Mouse (Mus musculus): ENCODE results near the gene Nelfcd. TPM values are rescaled to one million over a fixed set of nuclear protein-coding genes. Genes with fewer than 3 reads are reported as not detected.
A peak's percentile ranks its signal among the peaks of the same experiment; 100 is the strongest.

Gene Nelfcd
- polyA plus RNA-seq, 1 experiment from 2014 or later = 144 TPM

DNA sequence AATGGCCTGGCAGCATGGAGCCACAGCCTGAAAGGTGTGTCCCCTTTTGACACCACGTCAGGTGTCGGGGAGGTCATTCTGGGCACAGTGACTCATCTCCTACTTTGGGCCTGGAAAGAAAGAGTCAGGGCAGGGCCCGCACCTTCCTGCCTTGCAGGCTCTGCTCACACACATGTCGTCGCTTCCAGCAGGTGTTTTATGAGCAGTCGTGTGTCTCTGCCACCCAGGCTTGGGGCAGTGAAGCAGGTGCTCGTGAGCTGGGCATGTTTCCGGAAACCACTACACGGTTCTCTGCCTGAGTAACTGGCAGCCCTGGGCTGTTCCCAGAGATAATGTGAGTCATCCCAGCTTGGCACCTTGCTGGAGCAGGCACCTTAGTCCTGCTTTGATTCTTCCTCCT, 26.9 kb downstream of the Nelfcd start:
- no peaks in the 10 kb centered on the region for H3K27me3 ChIP-seq (ENCODE audit: insufficient read depth, low read length)
- no peak overlapping the region for H3K4me3 ChIP-seq (ENCODE audit: low read depth, low read length)
- DNase-seq = no peak
- 53% methylated on average over 9 of the region's 9 CpGs for WGBS
- H3K36me3 ChIP-seq (ENCODE audit: insufficient read depth) = no peaks in the 10 kb centered on the region
- H3K9me3 ChIP-seq (ENCODE audit: low read depth, low read length) = no peaks in the 10 kb centered on the region
- no peak overlapping the region for H3K9ac ChIP-seq
- no peak overlapping the region for H3K4me2 ChIP-seq
- H3K27ac ChIP-seq (ENCODE audit: low read depth) = peak overlapping the region; percentile 79
- ATAC-seq (ENCODE audit: insufficient read depth) = no peak
- peaks cover 28% of the 10 kb centered on the region for H3K4me1 ChIP-seq (ENCODE audit: insufficient read depth)
- TF ChIP-seq CTCF (IDR thresholded peaks at IDR 0.05; ENCODE audit: low read depth) = no peak

DNA sequence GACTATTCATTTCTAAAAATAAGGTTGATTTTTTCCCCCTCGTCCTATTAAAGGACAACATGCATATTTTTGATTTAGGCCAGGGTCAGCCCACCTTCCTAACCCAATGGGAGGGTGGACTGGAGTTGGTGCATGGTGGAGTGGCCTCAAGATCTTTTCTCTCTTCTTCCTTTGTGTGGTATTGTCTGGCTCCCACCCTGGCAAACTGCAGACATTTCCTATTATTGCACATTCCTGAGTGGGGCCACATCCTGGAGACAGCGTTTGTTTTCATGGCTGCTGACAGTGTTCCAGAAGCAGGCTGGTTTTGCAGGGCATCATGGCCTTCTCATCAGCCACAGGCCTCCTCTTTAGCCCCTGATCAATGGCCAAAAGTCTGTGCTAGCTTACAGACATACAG, 27.4 kb downstream of the Nelfcd start:
- Histone ChIP-seq H3K4me2 (no peak overlapping the region), H3K27me3 (ENCODE audit: insufficient read depth, low read length) (no peaks in the 10 kb centered on the region), H3K4me1 (ENCODE audit: insufficient read depth) (peaks cover 25% of the 10 kb centered on the region), H3K27ac (ENCODE audit: low read depth) (peak overlapping the region; percentile 79), H3K4me3 (ENCODE audit: low read depth, low read length) (no peak overlapping the region), H3K36me3 (ENCODE audit: insufficient read depth) (no peaks in the 10 kb centered on the region), H3K9ac (no peak overlapping the region), H3K9me3 (ENCODE audit: low read depth, low read length) (no peaks in the 10 kb centered on the region)
- DNase-seq (peak; percentile 21), ATAC-seq (ENCODE audit: insufficient read depth) (no peak)
- 42% methylated on average over 2 of the region's 2 CpGs for WGBS
- no peak for TF ChIP-seq CTCF (IDR thresholded peaks at IDR 0.05; ENCODE audit: low read depth)

DNA sequence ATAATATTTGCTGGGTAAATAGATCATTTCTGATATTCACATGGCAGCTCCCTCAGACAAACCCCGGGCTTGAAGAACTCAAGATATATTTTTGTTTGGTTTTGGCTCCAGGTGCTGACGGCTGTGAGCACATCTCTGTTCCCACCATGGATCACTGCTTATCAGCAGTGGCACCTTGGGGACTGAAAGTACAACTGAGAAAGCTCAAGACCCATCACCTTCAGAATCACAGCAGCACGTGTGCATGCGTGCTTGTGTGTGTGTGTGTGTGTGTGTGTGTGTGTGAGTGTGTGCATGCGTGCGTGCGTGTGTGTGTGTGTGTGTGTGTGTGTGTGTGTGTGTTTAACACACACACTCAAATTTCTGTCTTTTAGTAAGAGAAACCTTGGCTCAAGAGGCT, 28.8 kb downstream of the Nelfcd start:
- Histone ChIP-seq H3K9ac (no peak overlapping the region), H3K9me3 (ENCODE audit: low read depth, low read length) (no peaks in the 10 kb centered on the region), H3K27me3 (ENCODE audit: insufficient read depth, low read length) (no peaks in the 10 kb centered on the region), H3K4me2 (no peak overlapping the region), H3K36me3 (ENCODE audit: insufficient read depth) (no peaks in the 10 kb centered on the region), H3K27ac (ENCODE audit: low read depth) (no peak overlapping the region), H3K4me1 (ENCODE audit: insufficient read depth) (peaks cover 16% of the 10 kb centered on the region; the same call in 1 of the 2 replicates), H3K4me3 (ENCODE audit: low read depth, low read length) (no peak overlapping the region)
- no peak for TF ChIP-seq CTCF (IDR thresholded peaks at IDR 0.05; ENCODE audit: low read depth)
- WGBS = 60% methylated on average over 7 of the region's 7 CpGs
- no peak for ATAC-seq (ENCODE audit: insufficient read depth)
- DNase-seq = no peak

DNA sequence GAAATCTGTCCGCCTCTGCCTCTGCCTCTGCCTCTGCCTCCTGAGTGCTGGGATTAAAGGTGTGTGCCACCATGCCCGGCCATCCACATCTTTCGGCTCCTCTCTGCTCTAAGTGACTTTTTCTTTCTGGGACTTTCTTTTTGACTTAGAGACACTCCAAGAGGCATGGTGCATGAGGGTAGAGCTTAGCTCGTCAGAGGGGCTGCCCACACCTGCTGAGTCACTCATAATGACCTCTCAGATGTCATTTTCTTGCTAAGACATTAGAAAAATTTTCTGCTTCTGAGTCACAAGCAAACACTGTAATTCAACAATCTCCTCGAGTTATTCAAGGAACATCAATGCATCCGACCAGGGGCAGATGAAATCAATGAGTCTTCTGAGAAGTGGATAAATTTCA, 29.4 kb downstream of the Nelfcd start:
- no peaks in the 10 kb centered on the region for H3K27me3 ChIP-seq (ENCODE audit: insufficient read depth, low read length)
- no peak for TF ChIP-seq CTCF (IDR thresholded peaks at IDR 0.05; ENCODE audit: low read depth)
- no peaks in the 10 kb centered on the region for H3K9me3 ChIP-seq (ENCODE audit: low read depth, low read length)
- H3K9ac ChIP-seq = no peak overlapping the region
- WGBS = 73% methylated on average over 6 of the region's 6 CpGs
- no peak overlapping the region for H3K27ac ChIP-seq (ENCODE audit: low read depth)
- H3K4me2 ChIP-seq = no peak overlapping the region
- peaks cover 12% of the 10 kb centered on the region; the same call in 1 of the 2 replicates for H3K4me1 ChIP-seq (ENCODE audit: insufficient read depth)
- DNase-seq (no peak), ATAC-seq (ENCODE audit: insufficient read depth) (no peak)
- H3K36me3 ChIP-seq (ENCODE audit: insufficient read depth) = no peaks in the 10 kb centered on the region
- H3K4me3 ChIP-seq (ENCODE audit: low read depth, low read length) = no peak overlapping the region

DNA sequence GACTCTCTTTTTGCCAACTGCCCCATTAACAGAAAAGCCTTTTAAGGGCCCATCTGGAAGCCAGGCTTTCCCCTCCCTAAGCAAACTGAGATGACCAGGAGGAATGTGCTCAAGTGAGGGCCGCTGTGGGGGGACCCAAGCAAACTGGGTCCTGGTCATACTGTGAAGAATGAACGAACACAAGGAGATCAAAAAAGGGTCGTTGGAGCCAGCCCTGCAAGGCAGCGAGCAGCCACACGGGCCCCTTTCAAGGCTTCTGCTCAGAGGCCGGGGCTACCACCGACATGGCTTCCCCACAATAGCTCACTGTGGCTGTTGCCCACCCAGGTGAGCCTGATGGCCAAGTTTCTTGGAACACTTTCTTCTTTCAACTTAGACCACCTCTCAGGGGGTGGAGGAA, 30.9 kb downstream of the Nelfcd start:
- ATAC-seq (ENCODE audit: insufficient read depth) (no peak; the same call in 1 of the 2 replicates), DNase-seq (no peak)
- Histone ChIP-seq H3K9ac (no peak overlapping the region), H3K9me3 (ENCODE audit: low read depth, low read length) (no peaks in the 10 kb centered on the region), H3K4me3 (ENCODE audit: low read depth, low read length) (no peak overlapping the region), H3K4me1 (ENCODE audit: insufficient read depth) (peaks cover 10% of the 10 kb centered on the region; the same call in 1 of the 2 replicates), H3K36me3 (ENCODE audit: insufficient read depth) (no peaks in the 10 kb centered on the region), H3K27ac (ENCODE audit: low read depth) (peak overlapping the region; percentile 6; the same call in 1 of the 2 replicates), H3K27me3 (ENCODE audit: insufficient read depth, low read length) (no peaks in the 10 kb centered on the region), H3K4me2 (no peak overlapping the region)
- 41% methylated on average over 7 of the region's 7 CpGs for WGBS
- TF ChIP-seq CTCF (IDR thresholded peaks at IDR 0.05; ENCODE audit: low read depth) = no peak

DNA sequence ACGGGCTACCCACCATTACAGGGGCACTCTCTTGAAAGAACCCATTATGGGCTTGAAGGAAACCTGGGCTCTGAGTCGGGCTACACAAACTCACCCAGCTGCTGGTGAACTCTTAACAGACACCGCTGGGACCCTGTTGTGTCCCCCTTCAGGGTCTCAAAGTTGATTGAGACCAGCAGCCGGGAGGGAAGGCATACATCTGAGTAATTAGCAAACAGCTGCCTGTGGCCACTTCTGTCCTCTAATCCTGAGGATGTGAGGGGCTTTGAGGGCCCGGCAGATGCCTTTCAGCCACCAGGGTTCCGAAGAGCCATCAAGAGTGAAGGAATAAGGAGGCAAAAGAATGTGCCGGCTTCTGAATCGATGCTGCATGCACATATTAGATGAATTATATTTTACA, 31.3 kb downstream of the Nelfcd start:
- Histone ChIP-seq H3K4me1 (ENCODE audit: insufficient read depth) (peaks cover 8% of the 10 kb centered on the region; the same call in 1 of the 2 replicates), H3K4me3 (ENCODE audit: low read depth, low read length) (no peak overlapping the region), H3K27me3 (ENCODE audit: insufficient read depth, low read length) (no peaks in the 10 kb centered on the region), H3K27ac (ENCODE audit: low read depth) (peak overlapping the region; percentile 6; the same call in 1 of the 2 replicates), H3K4me2 (no peak overlapping the region), H3K9ac (no peak overlapping the region), H3K36me3 (ENCODE audit: insufficient read depth) (no peaks in the 10 kb centered on the region), H3K9me3 (ENCODE audit: low read depth, low read length) (no peaks in the 10 kb centered on the region)
- 53% methylated on average over 8 of the region's 8 CpGs for WGBS
- ATAC-seq (ENCODE audit: insufficient read depth) = no peak
- TF ChIP-seq CTCF (IDR thresholded peaks at IDR 0.05; ENCODE audit: low read depth) = no peak
- DNase-seq = no peak

DNA sequence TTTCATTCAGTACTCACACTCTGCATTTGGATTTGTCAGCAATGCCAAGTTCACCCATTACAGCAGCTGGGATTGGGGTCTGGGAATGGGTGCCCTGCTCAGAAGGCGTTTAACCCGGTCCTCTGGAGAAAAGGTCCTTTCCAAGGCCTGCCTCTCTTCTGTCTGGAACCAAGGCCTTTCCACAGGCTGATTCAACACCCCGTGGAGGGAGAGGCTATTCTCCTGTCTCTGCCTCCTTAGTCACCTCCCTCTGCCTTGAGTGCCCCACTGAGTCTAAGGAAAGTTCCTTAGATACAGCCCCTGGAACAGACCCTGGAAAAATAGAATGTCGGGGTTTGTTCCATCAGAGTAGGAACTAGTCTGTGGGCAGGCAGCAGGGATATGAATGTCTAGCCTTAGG, 32.8 kb downstream of the Nelfcd start:
- Histone ChIP-seq H3K27me3 (ENCODE audit: insufficient read depth, low read length) (no peaks in the 10 kb centered on the region), H3K36me3 (ENCODE audit: insufficient read depth) (no peaks in the 10 kb centered on the region), H3K27ac (ENCODE audit: low read depth) (no peak overlapping the region), H3K4me2 (no peak overlapping the region), H3K4me3 (ENCODE audit: low read depth, low read length) (no peak overlapping the region), H3K9me3 (ENCODE audit: low read depth, low read length) (no peaks in the 10 kb centered on the region), H3K4me1 (ENCODE audit: insufficient read depth) (0 out of 2 replicates have a peak, but pooled peaks cover 2% of the 10 kb centered on the region), H3K9ac (no peak overlapping the region)
- WGBS = 77% methylated on average over 4 of the region's 4 CpGs
- no peak for TF ChIP-seq CTCF (IDR thresholded peaks at IDR 0.05; ENCODE audit: low read depth)
- DNase-seq = no peak
- ATAC-seq (ENCODE audit: insufficient read depth) = no peak

DNA sequence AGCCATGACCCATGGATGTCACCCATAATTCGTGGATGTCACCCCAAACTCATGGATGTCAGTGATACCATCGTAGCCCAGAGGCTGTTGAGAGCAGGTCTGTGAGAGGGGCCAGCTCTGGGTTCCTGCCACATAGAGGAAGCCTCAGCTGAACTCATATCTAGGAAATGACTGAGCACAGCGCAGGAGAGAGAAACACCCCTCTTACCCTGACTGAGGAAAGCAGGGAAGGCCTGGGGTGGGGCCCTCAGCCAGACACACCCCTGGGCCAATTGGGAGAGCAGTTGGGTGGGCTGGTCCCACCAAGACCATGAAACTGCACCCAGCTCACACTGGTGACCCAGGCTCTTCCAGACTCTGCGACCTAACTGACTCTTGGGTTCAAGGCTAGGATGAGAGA, 34.7 kb downstream of the Nelfcd start, which contains the start of gene Tubb1:
Gene Tubb1 (plus strand): TSS at position 343 of the 400 bp plus-strand sequence.
- no peak within 1 kb of the TSS for H3K9ac ChIP-seq
- H3K36me3 ChIP-seq (ENCODE audit: insufficient read depth) = no peaks in the 10 kb centered on the region
- 68% methylated on average over 4 of the region's 4 CpGs for WGBS
- TF ChIP-seq CTCF (IDR thresholded peaks at IDR 0.05; ENCODE audit: low read depth) = no peak
- no peak for ATAC-seq (ENCODE audit: insufficient read depth)
- DNase-seq = no peak
- H3K4me1 ChIP-seq (ENCODE audit: insufficient read depth) = no peaks in the 10 kb centered on the region
- no peaks in the 10 kb centered on the region for H3K9me3 ChIP-seq (ENCODE audit: low read depth, low read length)
- no peaks in the 10 kb centered on the region for H3K27me3 ChIP-seq (ENCODE audit: insufficient read depth, low read length)
- H3K27ac ChIP-seq (ENCODE audit: low read depth) = no peak within 1 kb of the TSS
- H3K4me2 ChIP-seq = no peak within 1 kb of the TSS
- no peak within 1 kb of the TSS for H3K4me3 ChIP-seq (ENCODE audit: low read depth, low read length)

All from lung, embryonic 14.5 days (tissue).